Mouse (Mus musculus): ENCODE data around the gene Mrrf.

DNA sequence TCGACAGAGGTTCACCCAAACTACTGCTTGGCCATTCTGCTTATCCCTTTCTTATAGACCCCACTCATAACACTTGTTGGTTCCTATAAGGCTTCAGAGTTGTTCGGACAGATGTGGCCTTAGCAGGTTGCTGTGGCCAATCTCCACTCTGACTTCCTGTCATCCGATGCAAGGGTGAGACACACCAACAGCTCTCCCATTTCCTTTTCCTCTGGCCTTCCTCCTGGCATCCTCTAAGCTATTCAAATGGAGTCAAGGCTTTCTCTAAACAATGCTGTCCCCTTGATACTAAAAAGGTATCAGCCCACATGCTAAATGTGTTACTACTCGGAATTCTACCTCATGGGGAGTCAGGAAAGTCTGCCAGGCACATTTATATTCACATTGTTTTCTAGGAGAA is 8.2 kb upstream of the Mrrf start:
- TF ChIP-seq HCFC1 (IDR thresholded peaks at IDR 0.05; ENCODE audit: borderline replicate concordance, insufficient read depth, low read length): no peak
- no peak for TF ChIP-seq MAFK (IDR thresholded peaks at IDR 0.05; ENCODE audit: insufficient read depth, low read depth, low read length)
- no peak for TF ChIP-seq ZC3H11A (IDR thresholded peaks at IDR 0.05; ENCODE audit: borderline replicate concordance, low read depth, low read length)
- no peak for TF ChIP-seq ZNF384 (IDR thresholded peaks at IDR 0.05; ENCODE audit: low read depth, low read length)
- TF ChIP-seq CHD2 (IDR thresholded peaks at IDR 0.05; ENCODE audit: low read depth, low read length): no peak
